Mouse (Mus musculus) MEL (cell line): ENCODE data around the gene Olfr1360.

Experiments
- CTCF ChIP-seq, 3 experiments: IDR thresholded peaks in 2 of 3; conservative IDR thresholded peaks in 1 of 3; 2 replicates each; pipeline ENCODE4 v1.5.1; 2011 to 2012; ENCODE audit warnings: low read length in 3 of 3, low read depth in 2 of 3, mild to moderate bottlenecking in 2 of 3, improper control_type of control experiment in 1 of 3, inconsistent platforms in 1 of 3, mixed read lengths in 1 of 3, moderate library complexity in 1 of 3; ENCODE audit not compliant: control insufficient read depth in 1 of 3, insufficient read depth in 1 of 3, poor library complexity in 1 of 3, severe bottlenecking in 1 of 3
- E2F4 ChIP-seq: IDR thresholded peaks from 2 replicates; pipeline ENCODE4 v1.6.1; 2011; ENCODE audit warnings: low read depth, low read length, improper control_type of control experiment, borderline replicate concordance
- HCFC1 ChIP-seq: IDR thresholded peaks from 2 replicates; pipeline ENCODE4 v1.6.1; 2012; ENCODE audit warnings: low read depth, mild to moderate bottlenecking, inconsistent platforms, low read length, improper control_type of control experiment, moderate library complexity
- MAX ChIP-seq: IDR thresholded peaks from 2 replicates; pipeline ENCODE4 v1.6.1; 2011; ENCODE audit warnings: low read length, improper control_type of control experiment
- NELFE ChIP-seq: IDR thresholded peaks from 2 replicates; pipeline ENCODE4 v1.6.1; 2011; ENCODE audit warnings: low read depth, low read length, improper control_type of control experiment
- POLR2A ChIP-seq, 2 experiments: IDR thresholded peaks; 2 replicates each; pipeline ENCODE4 v1.6.1; 2011 to 2012; ENCODE audit warnings: low read length in 2 of 2, mild to moderate bottlenecking in 2 of 2, control low read depth in 1 of 2, improper control_type of control experiment in 1 of 2, low read depth in 1 of 2, moderate library complexity in 1 of 2; ENCODE audit not compliant: control insufficient read depth in 1 of 2, insufficient read depth in 1 of 2, poor library complexity in 1 of 2
- SIN3A ChIP-seq: IDR thresholded peaks from 2 replicates; pipeline ENCODE4 v1.6.1; 2012; ENCODE audit warnings: low read length, improper control_type of control experiment, inconsistent platforms
- SMC3 ChIP-seq: IDR thresholded peaks from 2 replicates; pipeline ENCODE4 v1.6.1; 2011; ENCODE audit warnings: low read depth, low read length, improper control_type of control experiment
- TBP ChIP-seq: IDR thresholded peaks from 2 replicates; pipeline ENCODE4 v1.8.0; 2011; ENCODE audit warnings: low read depth, low read length, improper control_type of control experiment
- ZKSCAN1 ChIP-seq: IDR thresholded peaks from 2 replicates; pipeline ENCODE4 v1.6.1; 2012; ENCODE audit warnings: low read depth, mild to moderate bottlenecking, inconsistent platforms, low read length, improper control_type of control experiment, moderate library complexity

GRCm38 (mm10) chr13:21697811-21698210, 20.6 kb upstream of the Olfr1360 start, which contains the start of gene Olfr1359:
- TF ChIP-seq ZKSCAN1 (no peak), SMC3 (no peak), POLR2A (IDR thresholded peaks at IDR 0.05; ENCODE audit: control insufficient read depth in 1 of 2, insufficient read depth in 1 of 2, low read depth in 1 of 2, low read length in 2 of 2, poor library complexity in 1 of 2) (no peak), CTCF (IDR thresholded peaks at IDR 0.05 in 2 of 3, conservative IDR thresholded peaks at IDR 0.05 in 1 of 3; ENCODE audit: control insufficient read depth in 1 of 3, insufficient read depth in 1 of 3, low read depth in 2 of 3, low read length in 3 of 3, poor library complexity in 1 of 3, severe bottlenecking in 1 of 3) (no peak), E2F4 (no peak), MAX (no peak), NELFE (no peak), HCFC1 (no peak), SIN3A (no peak), TBP (no peak)
